In the genomic region with DNA sequence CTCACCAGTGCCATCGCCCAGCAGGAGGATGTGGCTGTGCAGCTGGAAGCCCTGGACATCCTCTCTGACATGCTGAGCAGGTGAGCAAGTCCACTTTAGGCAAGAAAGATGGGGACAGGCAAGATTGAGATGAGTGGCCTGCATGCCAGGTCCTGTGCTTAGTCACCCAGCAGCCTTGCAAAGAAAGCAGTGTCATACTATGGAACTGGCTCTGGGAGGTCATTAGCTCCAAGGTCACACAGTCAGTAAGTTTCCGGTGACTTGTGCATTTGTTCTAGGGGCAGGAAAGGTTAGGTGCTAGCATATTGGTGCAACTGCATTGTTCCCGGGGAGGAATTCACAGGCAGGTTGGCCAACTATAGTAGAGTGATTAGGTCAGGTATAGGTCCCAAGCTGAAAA, we compare ENCODE assay signal across 34 mouse cellular contexts. TPM values are rescaled to one million over a fixed set of nuclear protein-coding genes. Genes with fewer than 3 reads are reported as not detected.
DNase-seq lines count a peak whose midpoint lies in the region; ATAC-seq and TF ChIP-seq lines count a peak whose summit lies in the region.
"Had no signal": no experiment of that assay in that cellular context is flagged by ENCODE, and none has a peak within 500 bp of the region (broad histone marks: within the 10 kb centered on the region; RNA-seq: fewer than 3 reads in every experiment).

No protein-coding gene starts in this region.

- ATAC-seq in heart, embryonic 13.5 days (ENCODE audit: extremely low read depth, insufficient number of reproducible peaks, low FRiP score, low TSS enrichment) = no peak
- ATAC-seq: forebrain, postnatal 0 days; hindbrain, embryonic 16.5 days; Patski had no signal

- WGBS in heart, embryonic 13.5 days = 80% methylated on average over 3 of the region's 3 CpGs

- peaks cover 97% of the 10 kb centered on the region for H3K36me3 ChIP-seq in heart, embryonic 13.5 days
- peaks cover 46% of the 10 kb centered on the region for H3K36me3 ChIP-seq in ES-E14 (ENCODE audit: control insufficient read depth, insufficient read depth, low read length, poor library complexity, severe bottlenecking)

- peaks cover 15% of the 10 kb centered on the region for H3K4me1 ChIP-seq in heart, embryonic 13.5 days
- H3K4me1 ChIP-seq in ES-E14 (ENCODE audit: control insufficient read depth in 2 of 2, insufficient read depth in 2 of 2, low read length in 2 of 2, poor library complexity in 1 of 2) = no peaks in the 10 kb centered on the region
- H3K4me1 ChIP-seq: embryonic facial prominence, embryonic 10.5 days; embryonic facial prominence, embryonic 15.5 days; forebrain, embryonic 12.5 days; limb, embryonic 10.5 days had no signal

- H3K9me3 ChIP-seq in heart, embryonic 13.5 days = no peaks in the 10 kb centered on the region
- H3K9me3 ChIP-seq in ES-E14 (ENCODE audit: control insufficient read depth, insufficient read depth, low read depth, low read length) = no peaks in the 10 kb centered on the region
- H3K9me3 ChIP-seq: embryonic facial prominence, embryonic 10.5 days; embryonic facial prominence, embryonic 15.5 days; forebrain, embryonic 12.5 days; heart, embryonic 12.5 days; limb, embryonic 10.5 days; limb, embryonic 15.5 days had no signal

- H3K4me3 ChIP-seq in heart, embryonic 13.5 days = no peak overlapping the region
- H3K4me3 ChIP-seq in ES-E14 (ENCODE audit: insufficient read depth in 1 of 2, low read depth in 1 of 2, low read length in 2 of 2, poor library complexity in 1 of 2, severe bottlenecking in 1 of 2) = no peak overlapping the region
- no peak overlapping the region for H3K4me3 ChIP-seq in layer of hippocampus, adult 2 months
- H3K4me3 ChIP-seq: embryonic facial prominence, embryonic 10.5 days; embryonic facial prominence, embryonic 15.5 days; forebrain, embryonic 12.5 days; heart, embryonic 12.5 days; limb, embryonic 10.5 days; limb, embryonic 15.5 days had no signal

- no peak overlapping the region for H3K27ac ChIP-seq in heart, embryonic 13.5 days (replicated peaks)
- no peak overlapping the region for H3K27ac ChIP-seq in ES-E14 (ENCODE audit: insufficient read depth, low read depth, low read length, poor library complexity, severe bottlenecking)
- H3K27ac ChIP-seq in layer of hippocampus, adult 2 months = no peak overlapping the region
- H3K27ac ChIP-seq: embryonic facial prominence, embryonic 10.5 days; embryonic facial prominence, embryonic 15.5 days; forebrain, embryonic 12.5 days; limb, embryonic 10.5 days; limb, embryonic 15.5 days; liver, embryonic 14.5 days had no signal

- H3K4me2 ChIP-seq in heart, embryonic 13.5 days = no peak overlapping the region
- H3K4me2 ChIP-seq: embryonic facial prominence, embryonic 15.5 days; forebrain, embryonic 12.5 days; heart, embryonic 12.5 days; limb, embryonic 15.5 days; lung, embryonic 14.5 days had no signal

- DNase-seq in heart, adult 8-10 months (ENCODE audit: low spot score) = no peak
- DNase-seq in 416B (ENCODE audit: low read depth) (peak; percentile 49), ES-E14 (ENCODE audit: low read depth, low spot score) (no peak)
- peak; percentile 73 for DNase-seq in adrenal gland, postnatal 14 days
- DNase-seq in urinary bladder, postnatal 10 days (ENCODE audit: low spot score) = no peak
- no peak for DNase-seq in layer of hippocampus, adult 2 months (ENCODE audit: low spot score in 2 of 2)
- DNase-seq: cerebellum, adult 8-10 months; cerebellum, postnatal 25 days; forebrain, postnatal 0 days; gastrocnemius, postnatal 10 days; kidney, adult 2 months; kidney, postnatal 36 days; layer of hippocampus, adult 9-11 months; lung, embryonic 14.5 days; lung, postnatal 14 days; midbrain, embryonic 14.5 days; right cerebral cortex, adult 18-20 months; right cerebral cortex, postnatal 4 days; thymus, adult 2 months; thymus, postnatal 4 days had no signal

- TF ChIP-seq CTCF in layer of hippocampus, adult 2 months (conservative IDR thresholded peaks at IDR 0.05) = no peak

- in situ Hi-C loops in ES-E14 (cut with MboI; ENCODE audit: low sequenced_read_pairs in 2 of 2, unreplicated experiment in 2 of 2) = no loop called here

- no peaks in the 10 kb centered on the region for H3K27me3 ChIP-seq in heart, embryonic 13.5 days (replicated peaks)
- H3K27me3 ChIP-seq: CH12.LX; embryonic facial prominence, embryonic 15.5 days; forebrain, embryonic 12.5 days; heart, embryonic 12.5 days; limb, embryonic 15.5 days; Patski had no signal

- peak overlapping the region; percentile 2; the same call in 1 of the 2 replicates for H3K9ac ChIP-seq in heart, embryonic 13.5 days
- no peak overlapping the region for H3K9ac ChIP-seq in ES-E14 (ENCODE audit: insufficient read depth, low read depth, low read length, poor library complexity, severe bottlenecking)
- H3K9ac ChIP-seq: embryonic facial prominence, embryonic 15.5 days; forebrain, embryonic 12.5 days; forebrain, postnatal 0 days; heart, embryonic 12.5 days; limb, embryonic 15.5 days; liver, embryonic 14.5 days; lung, embryonic 14.5 days had no signal

TF ChIP-seq in ES-E14, 5 proteins besides CTCF, POLR2A, EP300 and RAD21:
- TF ChIP-seq CHD2 (IDR thresholded peaks at IDR 0.05; ENCODE audit: low read depth, low read length) (no peak), ZC3H11A (IDR thresholded peaks at IDR 0.05; ENCODE audit: borderline replicate concordance, low read depth, low read length) (no peak), MAFK (IDR thresholded peaks at IDR 0.05; ENCODE audit: insufficient read depth, low read depth, low read length) (0 out of 2 replicates have a peak, but pooled peaks have one; percentile 8), ZNF384 (IDR thresholded peaks at IDR 0.05; ENCODE audit: low read depth, low read length) (no peak)

RNA-seq across cellular contexts. Expression of gene Cand2, which starts 8.4 kb away (rescaled TPM):
- 51.2 and 52.5 TPM in 2 replicates for polyA plus RNA-seq in heart, embryonic 13.5 days (2015; fragmentation: Nextera tagmentation; extraction: Ambion mirVana)
- 10 to 100 TPM; 77.2 to 97.7 (median 87.6) TPM for total RNA-seq in heart, adult 8-10 months (2022)
- 10.7 and 10.8 TPM in 2 replicates for total RNA-seq in ES-E14 (2012; rRNA removed)
- 8.7 and 9.1 TPM in 2 replicates for total RNA-seq in adrenal gland, postnatal 14 days (2021)
- total RNA-seq in layer of hippocampus, adult 2 months (2021) = 1 to 10 TPM; 3.2 to 4.0 TPM

RNA-seq across cellular contexts. Expression of gene Tmem40, which starts 20.6 kb away (rescaled TPM):
- 1.5 and 2.2 TPM in 2 replicates for polyA plus RNA-seq in heart, embryonic 13.5 days (2015; fragmentation: Nextera tagmentation; extraction: Ambion mirVana)
- total RNA-seq in heart, adult 8-10 months (2022) = 1 to 10 TPM in 1 of 4 experiments, under 1 TPM in 3; 0.41 to 1.0 (median 0.60) TPM
- 18.4 and 21.9 TPM in 2 replicates for total RNA-seq in ES-E14 (2012; rRNA removed)
- 0.37 and 0.49 TPM in 2 replicates for total RNA-seq in adrenal gland, postnatal 14 days (2021)
- total RNA-seq in layer of hippocampus, adult 2 months (2021) = under 1 TPM; 0.42 to 0.44 TPM
- total RNA-seq: CH12.LX; monocyte, adult 5-6 weeks had no signal
- polyA plus RNA-seq: C2C12, Patski had no signal

RNA-seq across cellular contexts. Expression of gene Rpl32, which starts 25.8 kb away (rescaled TPM):
- 1,371 and 1,440 TPM in 2 replicates for polyA plus RNA-seq in heart, embryonic 13.5 days (2015; fragmentation: Nextera tagmentation; extraction: Ambion mirVana)
- total RNA-seq in heart, adult 8-10 months (2022) = 100 to 1,000 TPM; 586 to 697 (median 628) TPM
- 2,783 and 3,173 TPM in 2 replicates for total RNA-seq in ES-E14 (2012; rRNA removed)
- total RNA-seq in adrenal gland, postnatal 14 days (2021) = 1,105 and 1,295 TPM in 2 replicates
- total RNA-seq in layer of hippocampus, adult 2 months (2021) = 100 to 1,000 TPM; 488 to 493 TPM

RNA-seq across cellular contexts. Expression of gene Efcab12, which starts 55.4 kb away (rescaled TPM):
- 0.46 and 0.53 TPM in 2 replicates for polyA plus RNA-seq in heart, embryonic 13.5 days (2015; fragmentation: Nextera tagmentation; extraction: Ambion mirVana)
- under 1 TPM; 0.20 to 0.53 (median 0.36) TPM for total RNA-seq in heart, adult 8-10 months (2022)
- total RNA-seq in ES-E14 (2012; rRNA removed) = 1.3 and 1.4 TPM in 2 replicates
- total RNA-seq in adrenal gland, postnatal 14 days (2021) = 0.64 and 0.70 TPM in 2 replicates
- 1 to 10 TPM; 3.9 to 4.5 TPM for total RNA-seq in layer of hippocampus, adult 2 months (2021)
- total RNA-seq: MEL; monocyte, adult 5-6 weeks had no signal
- polyA plus RNA-seq: C2C12 had no signal

Comparison
In these comparisons a context has a peak if more than half of its experiments do, and no peak if none do; other contexts are left out.
1. DNase-seq: peak in 416B (single experiment) and adrenal gland, postnatal 14 days (single experiment); none in heart, adult 8-10 months (single experiment), ES-E14 (single experiment), urinary bladder, postnatal 10 days (single experiment) and layer of hippocampus, adult 2 months (0 of 2).